Mouse (Mus musculus): ENCODE measurements around the gene 9130008F23Rik. TPM values are rescaled to one million over a fixed set of nuclear protein-coding genes. Genes with fewer than 3 reads are reported as not detected.

Gene 9130008F23Rik
- not detected for total RNA-seq (2023)

GRCm38 (mm10) chr17:40879924-40880691 lies at the start of gene 9130008F23Rik:
Gene 9130008F23Rik, minus strand, starts transcription at chr17:40880559.

GRCm38 (mm10) chr17:40914250-40914649 lies 33.9 kb upstream of the 9130008F23Rik start, which contains the start of gene Glyatl3:
Gene Glyatl3, minus strand, starts transcription at chr17:40914350.

Other genes starting within 250 kb of the 9130008F23Rik start
- not detected for gene Esp3, start 248.5 kb downstream of the 9130008F23Rik start, total RNA-seq (2023)
- not detected for gene Esp1, start 153.4 kb downstream of the 9130008F23Rik start, total RNA-seq (2023)
- gene Crisp2, start 73.6 kb downstream of the 9130008F23Rik start, total RNA-seq (2023), result not detected
- not detected for gene Rhag, start 69.4 kb downstream of the 9130008F23Rik start, total RNA-seq (2023)
- under 1 TPM in 1 of 2 experiments, not detected in 1; 0.80 TPM for gene Glyatl3, start 33.8 kb upstream of the 9130008F23Rik start, total RNA-seq (2023)
- 10 to 100 TPM in 1 of 2 experiments, 1 to 10 TPM in 1; 9.7 to 12.4 TPM for gene Mut, start 54.1 kb upstream of the 9130008F23Rik start, total RNA-seq (2023)
- gene Cenpq, start 54.5 kb upstream of the 9130008F23Rik start, total RNA-seq (2023), result 10 to 100 TPM; 40.2 to 41.8 TPM

All from T-cell, adult 66 days (primary cell).